Mouse (Mus musculus) hindbrain, embryonic 16.5 days (tissue): ENCODE measurements at regions not wholly inside any gene's neighbourhood (a gene's known extent, or its start where the extent isn't known, plus 50 kb on each side); places are given as distances from the start of the nearest gene placed in this dataset.

Experiments
- ATAC-seq: fragments of 200-750 bp; cut with Nextera tagmentation; 2 replicates; pipeline ENCODE4 v1.8.0; 2017; ENCODE audit warnings: moderate TSS enrichment, moderate library complexity
- H3K27ac ChIP-seq: fragments of 300-500 bp; sonication (generic); 2 replicates; pipeline ENCODE4 v1.5.1; 2014; ENCODE audit warnings: low read depth, mild to moderate bottlenecking, control low read depth, low read length, moderate library complexity
- H3K27me3 ChIP-seq: fragments of 300-500 bp; sonication (generic); replicated peaks from 2 replicates; pipeline ENCODE4 v1.6.1; 2014; ENCODE audit warnings: low read length; ENCODE audit not compliant: control insufficient read depth, insufficient read depth
- H3K36me3 ChIP-seq: fragments of 300-500 bp; sonication (generic); 2 replicates; pipeline ENCODE4 v1.6.1; 2014; ENCODE audit warnings: mild to moderate bottlenecking, low read length, moderate library complexity, mixed read lengths; ENCODE audit not compliant: control insufficient read depth, insufficient read depth
- H3K4me1 ChIP-seq: fragments of 300-500 bp; sonication (generic); 2 replicates; pipeline ENCODE4 v1.6.1; 2014; ENCODE audit warnings: low read depth, low read length; ENCODE audit not compliant: control insufficient read depth, insufficient read depth
- H3K4me2 ChIP-seq: fragments of 300-500 bp; sonication (generic); 2 replicates; pipeline ENCODE4 v1.6.1; 2014; ENCODE audit warnings: mild to moderate bottlenecking, low read length, control low read depth, moderate library complexity
- H3K4me3 ChIP-seq: fragments of 300-500 bp; sonication (generic); 2 replicates; pipeline ENCODE4 v1.5.1; 2014; ENCODE audit warnings: mild to moderate bottlenecking, low read length, control low read depth, moderate library complexity
- H3K9ac ChIP-seq: fragments of 300-500 bp; sonication (generic); 2 replicates; pipeline ENCODE4 v1.6.1; 2014; ENCODE audit warnings: low read depth, mild to moderate bottlenecking, control low read depth, low read length, moderate library complexity
- H3K9me3 ChIP-seq: fragments of 300-500 bp; sonication (generic); 2 replicates; pipeline ENCODE4 v1.6.1; 2014; ENCODE audit warnings: mild to moderate bottlenecking, low read length, moderate library complexity; ENCODE audit not compliant: control insufficient read depth
- whole genome bisulfite sequencing: fragments of 180-500 bp; shearing (Covaris S2); extraction: QIAGEN DNeasy Blood & Tissue Kit; methylation state at CpG from one replicate; pipeline ENCODE4 v1.1.7; 2014; 5-methylcytosine and 5-hydroxymethylcytosine counted together

DNA sequence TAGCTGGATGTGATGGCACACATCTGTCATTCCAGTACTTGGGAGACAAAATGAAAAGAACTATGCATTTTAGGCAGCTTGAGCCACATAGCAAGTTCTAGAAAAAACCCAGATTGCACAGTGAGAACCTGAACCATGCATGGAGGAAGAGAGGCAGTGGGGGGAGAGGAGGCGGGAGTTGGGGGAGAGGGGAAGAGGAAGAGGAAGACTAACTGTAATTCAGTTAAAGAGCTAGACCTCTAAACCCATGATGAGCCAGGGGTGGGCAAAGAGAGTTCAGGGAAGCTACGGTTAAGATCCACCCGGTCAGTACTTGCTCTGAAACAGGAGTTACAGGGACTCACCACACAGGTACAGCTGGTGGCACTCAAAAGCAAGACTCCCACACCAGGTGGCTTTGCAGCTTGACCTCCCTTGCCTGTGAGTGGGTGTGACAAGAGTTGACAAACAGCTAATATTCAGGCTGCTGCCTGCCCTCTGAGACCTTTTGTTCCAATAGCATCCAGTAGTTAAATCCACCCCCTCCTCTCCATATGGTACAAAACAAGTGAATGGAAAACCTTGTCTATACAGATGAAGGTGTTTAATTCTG lies 123.7 kb downstream of the Tent5c start:
- Histone ChIP-seq H3K27me3 (no peaks in the 10 kb centered on the region), H3K4me1 (no peaks in the 10 kb centered on the region), H3K27ac (no peak overlapping the region), H3K36me3 (no peaks in the 10 kb centered on the region), H3K9ac (no peak overlapping the region), H3K9me3 (no peaks in the 10 kb centered on the region), H3K4me3 (no peak overlapping the region), H3K4me2 (no peak overlapping the region)
- 87% methylated on average over 3 of the region's 3 CpGs for WGBS
- ATAC-seq: no peak

DNA sequence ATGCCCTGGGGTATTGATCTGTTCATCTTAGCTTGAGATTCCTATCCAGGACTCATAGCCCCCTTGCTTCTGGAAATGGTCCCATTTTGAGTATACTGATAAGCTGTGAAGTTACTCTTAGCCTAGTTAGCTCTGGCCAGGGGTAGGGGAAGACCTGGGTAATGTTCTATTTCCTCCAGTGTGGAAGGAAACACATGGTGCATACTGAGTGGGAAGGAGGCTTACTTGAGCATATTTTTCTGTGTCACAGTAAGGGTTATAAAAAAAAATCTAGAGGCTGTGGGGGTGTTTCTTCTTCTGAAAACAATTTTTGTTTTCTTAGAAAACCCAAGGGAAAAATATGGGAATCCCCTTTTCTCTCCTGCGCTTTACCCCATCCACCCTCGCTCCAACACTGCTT lies 124.4 kb downstream of the Tent5c start:
- Histone ChIP-seq H3K4me3 (no peak overlapping the region), H3K9ac (no peak overlapping the region), H3K4me1 (no peaks in the 10 kb centered on the region), H3K27me3 (no peaks in the 10 kb centered on the region), H3K36me3 (no peaks in the 10 kb centered on the region), H3K27ac (no peak overlapping the region), H3K9me3 (no peaks in the 10 kb centered on the region), H3K4me2 (no peak overlapping the region)
- ATAC-seq: no peak
- WGBS: 75% methylated on average over 2 of the region's 2 CpGs

DNA sequence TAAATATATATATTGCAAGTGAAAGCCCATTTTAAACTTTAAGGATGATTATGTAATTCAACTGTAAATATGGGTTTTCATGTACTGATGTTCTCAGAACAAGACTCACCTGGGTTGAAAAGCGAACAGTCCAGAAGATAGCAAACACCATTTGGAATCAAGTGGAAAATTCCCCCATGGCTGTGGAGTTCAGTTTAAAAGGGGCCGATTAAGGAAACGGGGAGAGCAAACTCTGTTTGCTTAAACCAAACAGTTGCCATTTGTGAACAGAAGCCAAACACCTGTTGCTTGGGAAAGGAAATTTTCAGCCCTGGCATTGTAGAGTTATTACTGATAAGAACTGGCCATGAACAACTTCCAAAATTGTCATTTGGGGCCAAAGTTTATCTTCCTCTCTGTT lies 126.1 kb downstream of the Tent5c start:
- H3K36me3 ChIP-seq: no peaks in the 10 kb centered on the region
- H3K4me2 ChIP-seq: no peak overlapping the region
- WGBS: 87% methylated on average over 3 of the region's 3 CpGs
- H3K27me3 ChIP-seq: no peaks in the 10 kb centered on the region
- no peak overlapping the region for H3K9ac ChIP-seq
- no peaks in the 10 kb centered on the region for H3K9me3 ChIP-seq
- H3K4me1 ChIP-seq: no peaks in the 10 kb centered on the region
- H3K27ac ChIP-seq: no peak overlapping the region
- ATAC-seq: no peak
- H3K4me3 ChIP-seq: no peak overlapping the region

DNA sequence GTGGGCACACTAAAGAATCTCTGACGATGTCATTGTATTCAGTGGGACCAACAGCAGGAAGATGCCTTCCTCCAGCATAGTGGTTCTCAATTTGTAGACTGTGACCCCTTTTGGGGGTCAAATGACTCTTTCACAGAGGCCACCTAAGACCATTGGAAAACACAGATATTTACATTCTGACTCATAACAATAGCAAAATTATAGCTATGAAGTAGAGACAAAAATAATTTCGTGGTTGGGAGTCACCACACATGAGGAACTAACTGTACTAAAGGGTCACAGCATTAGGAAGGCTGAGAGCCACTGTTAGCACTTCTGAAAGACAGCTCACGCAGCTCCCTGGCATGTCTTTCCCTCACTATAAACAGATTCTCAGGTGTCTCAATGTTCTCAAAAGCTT lies 129.1 kb downstream of the Tent5c start:
- Histone ChIP-seq H3K9me3 (no peaks in the 10 kb centered on the region), H3K4me2 (no peak overlapping the region), H3K27me3 (no peaks in the 10 kb centered on the region), H3K36me3 (no peaks in the 10 kb centered on the region), H3K4me3 (no peak overlapping the region), H3K4me1 (no peaks in the 10 kb centered on the region), H3K9ac (no peak overlapping the region), H3K27ac (no peak overlapping the region)
- no peak for ATAC-seq
- 85% methylated on average over 3 of the region's 3 CpGs for WGBS

DNA sequence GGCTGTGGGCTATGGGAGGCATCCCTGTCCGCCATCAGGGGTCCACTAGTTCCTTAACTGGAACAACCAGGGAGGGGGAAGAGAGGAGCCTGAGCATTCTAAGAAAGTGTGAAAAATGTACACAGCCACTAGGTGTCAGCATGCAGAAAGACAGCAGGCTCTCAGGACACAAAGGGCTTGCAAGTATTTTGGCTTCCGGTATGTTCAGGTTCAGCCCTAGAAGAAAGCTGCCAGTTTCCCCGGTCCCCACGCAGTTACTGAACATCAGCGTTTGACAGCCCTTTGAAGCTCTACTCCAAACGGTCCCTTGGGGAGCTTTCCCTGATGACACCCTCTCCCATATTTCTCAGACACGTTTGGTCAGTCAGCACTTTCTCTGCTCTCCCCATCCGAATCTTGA lies 130.1 kb downstream of the Tent5c start:
- Histone ChIP-seq H3K9me3 (no peaks in the 10 kb centered on the region), H3K4me2 (peak overlapping the region; percentile 52), H3K27ac (no peak overlapping the region), H3K4me3 (peak overlapping the region; percentile 13; the same call in 1 of the 2 replicates), H3K27me3 (no peaks in the 10 kb centered on the region), H3K9ac (peak overlapping the region; percentile 42; the same call in 1 of the 2 replicates), H3K4me1 (no peaks in the 10 kb centered on the region), H3K36me3 (no peaks in the 10 kb centered on the region)
- peak; percentile 94 for ATAC-seq
- WGBS: 26% methylated on average over 8 of the region's 8 CpGs

DNA sequence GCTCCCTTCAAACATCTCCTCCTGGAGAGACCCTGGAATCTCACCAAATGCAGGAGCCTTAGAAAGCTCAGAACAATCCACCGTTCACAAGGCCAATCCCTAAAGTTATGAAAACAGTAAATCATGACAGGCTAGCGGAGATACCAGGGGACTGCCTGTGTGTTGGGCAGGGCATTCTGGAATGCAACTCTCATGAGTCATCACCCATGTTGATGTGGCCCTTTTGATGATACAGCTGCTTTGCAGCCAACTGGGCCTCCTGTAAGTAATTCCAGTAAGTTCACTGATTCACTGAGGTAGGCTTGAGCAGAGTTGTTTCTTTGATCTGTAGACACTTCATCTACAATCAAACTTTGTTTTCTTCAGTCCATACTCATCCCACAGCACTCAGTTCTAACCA lies 155.6 kb downstream of the Tent5c start:
- Histone ChIP-seq H3K9me3 (peaks cover 2% of the 10 kb centered on the region; the same call in 1 of the 2 replicates), H3K4me2 (no peak overlapping the region), H3K9ac (no peak overlapping the region), H3K36me3 (no peaks in the 10 kb centered on the region), H3K27me3 (no peaks in the 10 kb centered on the region), H3K4me1 (no peaks in the 10 kb centered on the region), H3K4me3 (no peak overlapping the region), H3K27ac (no peak overlapping the region)
- no peak for ATAC-seq
- 92% methylated on average over 2 of the region's 2 CpGs for WGBS

DNA sequence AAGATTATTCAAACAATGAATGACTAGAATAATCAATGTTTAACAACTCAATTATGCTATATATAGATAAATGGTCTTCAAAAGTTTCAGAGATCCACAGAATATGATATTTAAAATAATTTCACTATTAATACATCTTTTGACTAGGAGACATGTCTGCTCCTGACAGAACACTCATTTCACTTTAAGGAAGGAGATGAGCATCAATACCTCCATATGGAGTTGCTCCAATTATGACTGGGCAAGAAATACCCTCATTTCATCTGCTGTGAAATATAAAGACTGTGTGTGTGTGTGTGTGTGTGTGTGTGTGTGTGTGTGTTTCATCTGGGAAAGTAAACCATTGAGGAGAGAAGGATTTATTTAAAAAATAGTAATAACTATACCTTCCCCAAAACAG lies 156.2 kb upstream of the Wdr3 start:
- H3K36me3 ChIP-seq: no peaks in the 10 kb centered on the region
- no peaks in the 10 kb centered on the region for H3K9me3 ChIP-seq
- no peaks in the 10 kb centered on the region for H3K27me3 ChIP-seq
- H3K4me2 ChIP-seq: no peak overlapping the region
- no peak overlapping the region for H3K4me3 ChIP-seq
- no peak overlapping the region for H3K9ac ChIP-seq
- H3K4me1 ChIP-seq: no peaks in the 10 kb centered on the region
- H3K27ac ChIP-seq: no peak overlapping the region
- no peak for ATAC-seq

DNA sequence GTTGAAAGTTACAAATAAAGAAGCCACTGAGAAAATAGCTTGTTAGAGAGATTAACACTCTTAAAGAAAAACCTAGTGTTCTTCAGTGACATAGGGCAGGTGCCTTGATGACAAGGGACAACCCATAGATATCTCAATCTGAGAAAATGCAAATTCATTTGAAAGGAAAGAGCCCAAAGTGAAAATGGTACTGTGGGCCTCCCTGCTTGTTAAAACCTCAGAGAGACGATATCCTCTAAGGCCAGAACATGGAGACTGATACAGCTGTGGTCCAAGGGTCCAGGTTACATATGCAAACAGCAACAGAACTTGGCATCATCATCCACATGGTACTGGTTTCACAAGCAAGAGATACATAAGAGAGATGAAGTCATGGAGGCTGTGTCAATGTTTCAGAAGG lies 125.6 kb upstream of the Wdr3 start:
- no peak for ATAC-seq

DNA sequence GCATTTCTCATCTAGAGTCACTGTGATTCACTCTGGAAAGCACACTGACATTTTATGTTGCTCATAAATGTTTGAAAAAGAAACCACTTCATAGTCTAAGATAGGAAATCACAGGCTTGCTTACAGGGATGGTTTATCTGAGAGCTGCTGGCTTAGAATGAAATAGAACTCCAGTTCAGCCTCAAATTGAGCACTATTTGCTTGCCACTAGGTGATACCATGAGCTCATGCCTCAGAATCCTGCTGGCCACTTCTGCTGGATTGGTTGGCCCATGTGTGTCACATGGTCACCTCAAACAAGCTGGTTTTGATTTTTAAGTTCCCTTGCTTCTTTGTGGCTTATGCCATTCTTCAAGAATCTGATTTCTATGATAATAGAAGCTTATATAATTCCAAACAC lies 104.8 kb upstream of the Wdr3 start:
- Histone ChIP-seq H3K36me3 (no peaks in the 10 kb centered on the region), H3K9me3 (no peaks in the 10 kb centered on the region), H3K4me2 (no peak overlapping the region), H3K27ac (no peak overlapping the region), H3K4me1 (no peaks in the 10 kb centered on the region), H3K27me3 (no peaks in the 10 kb centered on the region), H3K9ac (no peak overlapping the region), H3K4me3 (no peak overlapping the region)
- ATAC-seq: no peak

More for the DNA sequence above, 125.6 kb upstream of the Wdr3 start:
- no peak overlapping the region for H3K27ac ChIP-seq
- no peak overlapping the region for H3K4me3 ChIP-seq
- H3K4me2 ChIP-seq: no peak overlapping the region
- no peak overlapping the region for H3K9ac ChIP-seq
- 88% methylated on average over 1 of the region's 1 CpGs for WGBS
- no peaks in the 10 kb centered on the region for H3K9me3 ChIP-seq
- no peaks in the 10 kb centered on the region for H3K36me3 ChIP-seq
- no peaks in the 10 kb centered on the region for H3K27me3 ChIP-seq
- no peaks in the 10 kb centered on the region for H3K4me1 ChIP-seq

DNA sequence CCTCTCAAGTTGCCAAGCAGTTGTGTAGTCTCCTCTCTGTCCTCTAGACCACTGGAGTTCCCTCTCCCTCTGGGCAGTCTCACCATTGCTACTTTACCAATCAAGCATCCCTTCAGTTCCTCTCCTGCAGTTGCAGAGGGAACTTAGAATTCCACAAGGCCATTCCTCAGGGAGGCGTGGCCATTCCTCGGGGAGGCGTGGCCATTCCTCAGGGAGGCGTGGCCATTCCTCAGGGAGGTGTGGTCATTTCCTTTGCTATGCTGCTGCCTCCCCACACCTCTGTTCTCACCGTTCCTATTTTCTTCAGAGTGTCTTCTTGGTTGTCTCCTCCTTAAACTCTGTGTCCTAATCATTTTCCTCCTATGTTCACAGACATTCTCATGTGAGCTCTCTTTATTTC lies 102.8 kb upstream of the Wdr3 start:
- 51% methylated on average over 5 of the region's 5 CpGs for WGBS

More for the DNA sequence above, 102.8 kb upstream of the Wdr3 start:
- H3K27me3 ChIP-seq: no peaks in the 10 kb centered on the region
- no peaks in the 10 kb centered on the region for H3K9me3 ChIP-seq
- no peak overlapping the region for H3K9ac ChIP-seq
- H3K27ac ChIP-seq: no peak overlapping the region
- H3K4me1 ChIP-seq: no peaks in the 10 kb centered on the region
- no peak for ATAC-seq
- H3K4me3 ChIP-seq: no peak overlapping the region
- no peak overlapping the region for H3K4me2 ChIP-seq
- no peaks in the 10 kb centered on the region for H3K36me3 ChIP-seq
